Mouse (Mus musculus): ENCODE results near the gene Fdxacb1. TPM values are rescaled to one million over a fixed set of nuclear protein-coding genes. Genes with fewer than 3 reads are reported as not detected.

The Fdxacb1 gene
- polyA plus RNA-seq, 2 experiments: 7.4 to 10.6 TPM

- DNase-seq (ENCODE audit: low spot score) (no peak), ATAC-seq (ENCODE audit: low FRiP score, low read depth) (no peak)
- Histone ChIP-seq H3K9ac (ENCODE audit: low read depth, low read length, severe bottlenecking) (peak within 1 kb of the TSS; percentile 40), H3K9me3 (ENCODE audit: control insufficient read depth, low read length) (no peaks in the 10 kb centered on the region), H3K4me2 (replicated peaks; ENCODE audit: low read depth, low read length, severe bottlenecking) (peak within 1 kb of the TSS; percentile 15; the same call in 1 of the 2 replicates), H3K27me3 (ENCODE audit: control insufficient read depth, insufficient read depth, low read length) (peaks cover 3% of the 10 kb centered on the region; the same call in 1 of the 2 replicates), H3K4me3 (replicated peaks; ENCODE audit: low read length) (peak within 1 kb of the TSS; percentile 13; the same call in 1 of the 2 replicates), H3K27ac (replicated peaks; ENCODE audit: low read depth, low read length) (peak within 1 kb of the TSS; percentile 48; the same call in 1 of the 2 replicates), H3K4me1 (ENCODE audit: control insufficient read depth, insufficient read depth, low read length) (peaks cover 13% of the 10 kb centered on the region), H3K36me3 (ENCODE audit: control insufficient read depth, insufficient read depth, low read length) (no peaks in the 10 kb centered on the region)
- WGBS: 73% methylated on average over 22 of the region's 22 CpGs
- no peak for TF ChIP-seq POLR2A (IDR thresholded peaks at IDR 0.05; ENCODE audit: borderline replicate concordance, extremely low read depth, insufficient read depth, insufficient read length)
Observed at GRCm38 (mm10) chr9:50751323-50751722, 16.7 kb upstream of the Fdxacb1 start, which contains the start of gene Cryab. Cryab (plus strand) TSS chr9:50751325.

GRCm38 (mm10) chr9:50752054-50752602, 15.9 kb upstream of the Fdxacb1 start, which contains the start of gene Hspb2:
Hspb2 (minus strand) TSS chr9:50752354.
- Histone ChIP-seq H3K4me1 (ENCODE audit: control insufficient read depth, insufficient read depth, low read length) (peaks cover 10% of the 10 kb centered on the region), H3K4me2 (replicated peaks; ENCODE audit: low read depth, low read length, severe bottlenecking) (peak within 1 kb of the TSS; percentile 15; the same call in 1 of the 2 replicates), H3K27ac (replicated peaks; ENCODE audit: low read depth, low read length) (peak within 1 kb of the TSS; percentile 48; the same call in 1 of the 2 replicates), H3K27me3 (ENCODE audit: control insufficient read depth, insufficient read depth, low read length) (peaks cover 3% of the 10 kb centered on the region; the same call in 1 of the 2 replicates), H3K9ac (ENCODE audit: low read depth, low read length, severe bottlenecking) (peak within 1 kb of the TSS; percentile 40), H3K36me3 (ENCODE audit: control insufficient read depth, insufficient read depth, low read length) (no peaks in the 10 kb centered on the region), H3K4me3 (replicated peaks; ENCODE audit: low read length) (peak within 1 kb of the TSS; percentile 13; the same call in 1 of the 2 replicates), H3K9me3 (ENCODE audit: control insufficient read depth, low read length) (no peaks in the 10 kb centered on the region)
- ATAC-seq (ENCODE audit: low FRiP score, low read depth): peak; percentile 84
- DNase-seq (ENCODE audit: low spot score): peak; percentile 40
- TF ChIP-seq POLR2A (IDR thresholded peaks at IDR 0.05; ENCODE audit: borderline replicate concordance, extremely low read depth, insufficient read depth, insufficient read length): no peak
- WGBS: 54% methylated on average over 13 of the region's 14 CpGs

- no peak for TF ChIP-seq POLR2A (IDR thresholded peaks at IDR 0.05; ENCODE audit: borderline replicate concordance, extremely low read depth, insufficient read depth, insufficient read length)
- no peak overlapping the region for H3K9ac ChIP-seq (ENCODE audit: low read depth, low read length, severe bottlenecking)
- no peak overlapping the region for H3K4me2 ChIP-seq (replicated peaks; ENCODE audit: low read depth, low read length, severe bottlenecking)
- H3K36me3 ChIP-seq (ENCODE audit: control insufficient read depth, insufficient read depth, low read length): no peaks in the 10 kb centered on the region
- H3K9me3 ChIP-seq (ENCODE audit: control insufficient read depth, low read length): no peaks in the 10 kb centered on the region
- DNase-seq (ENCODE audit: low spot score): peak; percentile 63
- WGBS: 68% methylated on average over 17 of the region's 17 CpGs
- no peak overlapping the region for H3K27ac ChIP-seq (replicated peaks; ENCODE audit: low read depth, low read length)
- H3K27me3 ChIP-seq (ENCODE audit: control insufficient read depth, insufficient read depth, low read length): no peaks in the 10 kb centered on the region
- ATAC-seq (ENCODE audit: low FRiP score, low read depth): peak; percentile 75
- H3K4me1 ChIP-seq (ENCODE audit: control insufficient read depth, insufficient read depth, low read length): peaks cover 10% of the 10 kb centered on the region
- 0 out of 2 replicates have a peak overlapping the region, but pooled peaks have one; percentile 3 for H3K4me3 ChIP-seq (replicated peaks; ENCODE audit: low read length)
Observed at GRCm38 (mm10) chr9:50752784-50753615, 15.0 kb upstream of the Fdxacb1 start.

- H3K4me1 ChIP-seq (ENCODE audit: control insufficient read depth, insufficient read depth, low read length): peaks cover 10% of the 10 kb centered on the region
- H3K4me2 ChIP-seq (replicated peaks; ENCODE audit: low read depth, low read length, severe bottlenecking): no peak overlapping the region
- TF ChIP-seq POLR2A (IDR thresholded peaks at IDR 0.05; ENCODE audit: borderline replicate concordance, extremely low read depth, insufficient read depth, insufficient read length): no peak
- H3K9ac ChIP-seq (ENCODE audit: low read depth, low read length, severe bottlenecking): no peak overlapping the region
- DNase-seq (ENCODE audit: low spot score) (no peak), ATAC-seq (ENCODE audit: low FRiP score, low read depth) (no peak)
- no peaks in the 10 kb centered on the region for H3K36me3 ChIP-seq (ENCODE audit: control insufficient read depth, insufficient read depth, low read length)
- H3K9me3 ChIP-seq (ENCODE audit: control insufficient read depth, low read length): no peaks in the 10 kb centered on the region
- H3K27ac ChIP-seq (replicated peaks; ENCODE audit: low read depth, low read length): no peak overlapping the region
- 83% methylated on average over 7 of the region's 7 CpGs for WGBS
- H3K27me3 ChIP-seq (ENCODE audit: control insufficient read depth, insufficient read depth, low read length): no peaks in the 10 kb centered on the region
- no peak overlapping the region for H3K4me3 ChIP-seq (replicated peaks; ENCODE audit: low read length)
Observed at GRCm38 (mm10) chr9:50753947-50754346, 14.1 kb upstream of the Fdxacb1 start.

GRCm38 (mm10) chr9:50756711-50757110, 11.3 kb upstream of the Fdxacb1 start:
- no peak overlapping the region for H3K4me2 ChIP-seq (replicated peaks; ENCODE audit: low read depth, low read length, severe bottlenecking)
- WGBS: 47% methylated on average over 5 of the region's 5 CpGs
- no peak for DNase-seq (ENCODE audit: low spot score)

More at GRCm38 (mm10) chr9:50756711-50757110, 11.3 kb upstream of the Fdxacb1 start:
- Histone ChIP-seq H3K4me1 (ENCODE audit: control insufficient read depth, insufficient read depth, low read length) (peaks cover 8% of the 10 kb centered on the region), H3K36me3 (ENCODE audit: control insufficient read depth, insufficient read depth, low read length) (no peaks in the 10 kb centered on the region), H3K27me3 (ENCODE audit: control insufficient read depth, insufficient read depth, low read length) (no peaks in the 10 kb centered on the region), H3K4me3 (replicated peaks; ENCODE audit: low read length) (no peak overlapping the region), H3K9me3 (ENCODE audit: control insufficient read depth, low read length) (no peaks in the 10 kb centered on the region), H3K27ac (replicated peaks; ENCODE audit: low read depth, low read length) (no peak overlapping the region), H3K9ac (ENCODE audit: low read depth, low read length, severe bottlenecking) (no peak overlapping the region)
- no peak for TF ChIP-seq POLR2A (IDR thresholded peaks at IDR 0.05; ENCODE audit: borderline replicate concordance, extremely low read depth, insufficient read depth, insufficient read length)
- no peak for ATAC-seq (ENCODE audit: low FRiP score, low read depth)
